Mouse (Mus musculus): ENCODE measurements around the gene Apol9a. TPM values are rescaled to one million over a fixed set of nuclear protein-coding genes. Genes with fewer than 3 reads are reported as not detected.

Apol9a gene
- polyA plus RNA-seq, 1 experiment, result 0.59 TPM

DNA sequence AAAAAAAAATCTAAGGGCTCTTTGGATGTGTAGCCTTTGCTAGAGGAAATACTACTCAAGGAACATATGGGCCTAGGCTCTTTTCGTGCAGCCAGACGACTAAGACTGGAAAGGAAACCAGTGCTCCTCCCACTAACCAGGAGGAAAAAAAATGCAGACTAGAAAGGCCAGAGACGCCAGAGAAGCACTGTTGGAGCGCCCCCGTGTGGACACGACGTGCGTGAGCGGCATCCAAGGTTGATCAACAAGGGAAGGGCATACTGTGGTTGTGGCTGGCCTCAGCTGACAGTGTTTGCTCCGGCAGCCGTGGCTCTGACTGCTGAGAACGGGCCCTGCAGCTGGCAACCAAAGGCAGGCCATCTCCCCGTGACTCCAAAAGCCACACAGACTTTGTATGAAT is 42.8 kb downstream of the Apol9a start:
- H3K27me3 ChIP-seq (ENCODE audit: control insufficient read depth, insufficient read depth, low read length), result no peaks in the 10 kb centered on the region
- WGBS, result 1% methylated on average over 13 of the region's 13 CpGs
- peak; percentile 94 to 98 for DNase-seq
- peak; percentile 96 for TF ChIP-seq CTCF (IDR thresholded peaks at IDR 0.05; ENCODE audit: borderline replicate concordance, insufficient read depth, low read depth, low read length)
- peak; percentile 31; the same call in 1 of the 2 replicates for TF ChIP-seq POLR2A (IDR thresholded peaks at IDR 0.05; ENCODE audit: borderline replicate concordance, insufficient read depth, low read length)
- peaks cover 13% of the 10 kb centered on the region for H3K4me1 ChIP-seq (ENCODE audit: control insufficient read depth, insufficient read depth, low read length)
- peak overlapping the region; percentile 41; the same call in 1 of the 2 replicates for H3K27ac ChIP-seq (ENCODE audit: insufficient read depth, low read length)
- no peak overlapping the region for H3K4me3 ChIP-seq (replicated peaks; ENCODE audit: insufficient read depth, low read depth, low read length)

DNA sequence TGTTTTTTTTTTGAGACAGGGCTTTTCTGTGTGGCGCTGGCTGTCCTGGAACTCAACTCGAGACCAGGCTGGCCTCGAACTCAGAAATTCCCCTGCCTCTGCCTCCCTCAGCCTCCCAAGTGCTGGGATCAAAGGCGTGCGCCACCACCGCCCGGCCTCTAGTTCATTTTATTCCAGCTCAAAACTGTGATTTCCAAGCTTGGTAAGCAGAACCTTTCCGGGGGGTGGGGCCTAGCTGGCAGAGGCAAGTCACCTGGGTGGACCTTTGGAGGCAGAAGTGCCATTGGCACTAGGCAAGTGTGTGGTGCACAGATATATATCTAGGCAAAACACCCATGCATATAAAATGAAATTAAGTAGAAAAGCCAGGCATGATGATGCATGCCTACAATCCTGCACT is 43.4 kb downstream of the Apol9a start:
- no peak overlapping the region for H3K27ac ChIP-seq (ENCODE audit: insufficient read depth, low read length)
- DNase-seq, result no peak
- peaks cover 13% of the 10 kb centered on the region for H3K4me1 ChIP-seq (ENCODE audit: control insufficient read depth, insufficient read depth, low read length)
- H3K27me3 ChIP-seq (ENCODE audit: control insufficient read depth, insufficient read depth, low read length), result no peaks in the 10 kb centered on the region
- TF ChIP-seq POLR2A (IDR thresholded peaks at IDR 0.05; ENCODE audit: borderline replicate concordance, insufficient read depth, low read length) (no peak), CTCF (IDR thresholded peaks at IDR 0.05; ENCODE audit: borderline replicate concordance, insufficient read depth, low read depth, low read length) (no peak)
- 28% methylated on average over 8 of the region's 8 CpGs for WGBS
- H3K4me3 ChIP-seq (replicated peaks; ENCODE audit: insufficient read depth, low read depth, low read length), result no peak overlapping the region

GRCm38 (mm10) chr15:77366706-77367484 is 44.0 kb downstream of the Apol9a start:
- DNase-seq, result peak; percentile 83 to 88
- Histone ChIP-seq H3K4me1 (ENCODE audit: control insufficient read depth, insufficient read depth, low read length) (peaks cover 13% of the 10 kb centered on the region), H3K4me3 (replicated peaks; ENCODE audit: insufficient read depth, low read depth, low read length) (peak overlapping the region; percentile 44), H3K27me3 (ENCODE audit: control insufficient read depth, insufficient read depth, low read length) (no peaks in the 10 kb centered on the region), H3K27ac (ENCODE audit: insufficient read depth, low read length) (peak overlapping the region; percentile 41)
- TF ChIP-seq POLR2A (IDR thresholded peaks at IDR 0.05; ENCODE audit: borderline replicate concordance, insufficient read depth, low read length), result peak; percentile 38; the same call in 1 of the 2 replicates
- peak; percentile 58; the same call in 1 of the 2 replicates for TF ChIP-seq CTCF (IDR thresholded peaks at IDR 0.05; ENCODE audit: borderline replicate concordance, insufficient read depth, low read depth, low read length)
- 7% methylated on average over 26 of the region's 26 CpGs for WGBS

DNA sequence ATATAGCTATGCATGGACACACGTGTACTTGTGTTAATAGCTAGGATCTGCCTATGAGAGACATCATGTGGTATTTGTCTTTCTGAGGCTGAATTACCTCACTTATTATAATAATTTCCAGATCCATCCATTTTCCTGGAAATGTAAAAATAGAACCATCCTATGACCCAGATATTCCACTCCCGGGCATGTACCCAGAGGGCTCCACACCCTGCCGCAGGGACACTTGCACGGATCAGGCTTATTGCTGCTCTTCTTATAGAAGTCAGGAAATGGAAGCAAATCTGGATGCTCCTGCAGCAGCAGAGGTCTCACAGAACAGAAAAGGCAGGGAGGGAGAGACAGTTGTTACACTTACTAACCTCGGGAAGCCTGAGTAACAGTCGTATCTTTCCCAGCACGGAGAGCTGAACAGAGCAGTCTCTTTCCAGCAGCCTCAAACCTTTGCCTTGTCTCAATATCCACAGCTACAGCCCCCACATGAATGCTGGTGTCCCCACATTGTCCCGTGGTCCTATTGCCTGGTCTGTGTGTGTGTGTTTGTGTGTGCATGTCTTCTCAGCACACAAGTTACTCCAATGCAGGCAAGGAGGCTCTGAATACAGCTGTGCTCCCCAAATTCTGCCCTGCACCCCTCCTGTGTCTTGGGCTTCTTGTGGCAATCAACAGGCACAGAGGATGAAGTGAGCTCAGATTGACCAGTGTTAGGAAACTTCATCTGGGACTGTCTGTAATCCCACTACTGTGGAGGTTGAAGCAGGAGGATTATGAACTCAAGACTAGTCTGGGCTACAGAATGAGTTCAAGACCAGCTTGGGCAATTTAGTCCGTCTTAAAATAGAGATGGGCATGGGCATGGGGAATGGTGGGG is 45.0 kb downstream of the Apol9a start:
- TF ChIP-seq CTCF (IDR thresholded peaks at IDR 0.05; ENCODE audit: borderline replicate concordance, insufficient read depth, low read depth, low read length) (no peak), POLR2A (IDR thresholded peaks at IDR 0.05; ENCODE audit: borderline replicate concordance, insufficient read depth, low read length) (no peak)
- DNase-seq, result peak; percentile 54 to 66
- no peaks in the 10 kb centered on the region for H3K27me3 ChIP-seq (ENCODE audit: control insufficient read depth, insufficient read depth, low read length)
- H3K4me1 ChIP-seq (ENCODE audit: control insufficient read depth, insufficient read depth, low read length), result peaks cover 13% of the 10 kb centered on the region
- 39% methylated on average over 9 of the region's 9 CpGs for WGBS
- peak overlapping the region; percentile 73 for H3K27ac ChIP-seq (ENCODE audit: insufficient read depth, low read length)
- H3K4me3 ChIP-seq (replicated peaks; ENCODE audit: insufficient read depth, low read depth, low read length), result no peak overlapping the region

GRCm38 (mm10) chr15:77364026-77364425 is 46.9 kb downstream of the Apol9a start:
- WGBS, result 69% methylated on average over 3 of the region's 3 CpGs
- Histone ChIP-seq H3K27me3 (ENCODE audit: control insufficient read depth, insufficient read depth, low read length) (no peaks in the 10 kb centered on the region), H3K4me1 (ENCODE audit: control insufficient read depth, insufficient read depth, low read length) (peaks cover 16% of the 10 kb centered on the region), H3K27ac (ENCODE audit: insufficient read depth, low read length) (0 out of 2 replicates have a peak overlapping the region, but pooled peaks have one; percentile 16), H3K4me3 (replicated peaks; ENCODE audit: insufficient read depth, low read depth, low read length) (no peak overlapping the region)
- DNase-seq, result no peak
- no peak for TF ChIP-seq POLR2A (IDR thresholded peaks at IDR 0.05; ENCODE audit: borderline replicate concordance, insufficient read depth, low read length)
- TF ChIP-seq CTCF (IDR thresholded peaks at IDR 0.05; ENCODE audit: borderline replicate concordance, insufficient read depth, low read depth, low read length), result no peak

GRCm38 (mm10) chr15:77363578-77363977 is 47.4 kb downstream of the Apol9a start:
- peaks cover 16% of the 10 kb centered on the region for H3K4me1 ChIP-seq (ENCODE audit: control insufficient read depth, insufficient read depth, low read length)
- TF ChIP-seq POLR2A (IDR thresholded peaks at IDR 0.05; ENCODE audit: borderline replicate concordance, insufficient read depth, low read length), result no peak
- no peak overlapping the region for H3K4me3 ChIP-seq (replicated peaks; ENCODE audit: insufficient read depth, low read depth, low read length)
- no peak for DNase-seq
- H3K27me3 ChIP-seq (ENCODE audit: control insufficient read depth, insufficient read depth, low read length), result no peaks in the 10 kb centered on the region
- WGBS, result 39% methylated on average over 6 of the region's 6 CpGs
- H3K27ac ChIP-seq (ENCODE audit: insufficient read depth, low read length), result 0 out of 2 replicates have a peak overlapping the region, but pooled peaks have one; percentile 16

GRCm38 (mm10) chr15:77362952-77363351 is 48.0 kb downstream of the Apol9a start:
- no peak overlapping the region for H3K4me3 ChIP-seq (replicated peaks; ENCODE audit: insufficient read depth, low read depth, low read length)
- no peak overlapping the region for H3K27ac ChIP-seq (ENCODE audit: insufficient read depth, low read length)
- WGBS, result 63% methylated on average over 5 of the region's 5 CpGs
- H3K27me3 ChIP-seq (ENCODE audit: control insufficient read depth, insufficient read depth, low read length), result no peaks in the 10 kb centered on the region
- DNase-seq, result no peak
- TF ChIP-seq CTCF (IDR thresholded peaks at IDR 0.05; ENCODE audit: borderline replicate concordance, insufficient read depth, low read depth, low read length) (no peak), POLR2A (IDR thresholded peaks at IDR 0.05; ENCODE audit: borderline replicate concordance, insufficient read depth, low read length) (no peak)
- peaks cover 16% of the 10 kb centered on the region for H3K4me1 ChIP-seq (ENCODE audit: control insufficient read depth, insufficient read depth, low read length)

Data from cerebellum, adult 2 months (tissue).